Mouse (Mus musculus): Measurements from ENCODE around the gene Tmem238l.

Tmem238l gene

DNA sequence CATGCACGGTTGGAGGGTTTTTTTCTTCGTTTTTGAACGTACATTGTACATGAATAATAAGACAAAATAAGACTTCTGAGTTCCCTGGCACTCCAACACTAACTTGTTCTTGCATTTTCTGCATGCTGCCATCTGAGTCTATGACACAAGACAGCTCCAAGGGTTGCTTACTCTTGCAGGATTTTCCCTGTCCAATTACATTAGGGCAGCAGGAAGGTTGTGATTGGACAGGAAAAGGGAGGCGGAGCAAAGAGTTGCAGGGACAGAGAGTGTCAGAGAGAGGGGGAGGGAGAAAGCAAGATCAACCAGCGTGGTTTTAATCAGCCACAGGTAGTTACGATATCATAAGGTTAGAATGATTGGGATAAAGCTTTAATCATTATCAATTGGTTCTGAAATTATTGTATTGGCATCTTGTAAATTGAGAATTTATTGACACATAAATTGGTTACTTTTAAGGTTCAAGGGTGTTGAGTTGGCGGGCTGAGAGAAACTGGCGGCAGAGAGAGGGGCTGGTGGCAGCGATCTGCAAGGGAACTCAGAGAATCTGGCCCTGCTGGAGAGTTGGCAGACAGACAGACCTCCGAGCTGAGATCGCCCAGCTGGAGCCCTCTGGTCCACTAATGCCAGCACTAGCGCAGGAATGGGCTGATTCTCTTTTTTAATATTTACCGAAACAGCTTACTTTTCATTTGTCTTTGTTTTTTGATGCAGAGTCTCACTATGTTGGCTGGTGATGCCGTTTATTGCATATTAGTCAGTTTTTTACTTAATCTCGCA, 25.1 kb downstream of the Tmem238l start:
- no peak for DNase-seq (ENCODE audit: low spot score)

DNA sequence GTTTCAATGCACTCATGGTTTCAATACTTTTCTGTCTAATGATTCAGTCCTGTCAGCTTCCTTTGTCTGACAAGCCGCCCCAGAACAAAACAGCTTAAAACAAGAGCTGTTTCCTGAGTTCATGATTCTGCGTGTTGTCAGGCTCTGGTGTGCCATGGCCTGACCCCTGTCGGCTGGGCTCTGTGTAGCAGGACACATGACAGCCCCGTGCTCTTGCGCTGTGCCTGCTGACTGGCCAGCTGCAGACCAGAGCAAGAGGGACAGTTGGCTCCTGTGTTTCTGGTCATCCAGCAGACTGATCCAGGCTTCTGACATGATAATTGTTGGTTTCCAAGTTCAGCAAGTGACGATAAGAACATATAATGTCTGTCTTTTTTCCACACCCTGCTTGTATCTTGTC, 26.4 kb downstream of the Tmem238l start:
- DNase-seq (ENCODE audit: low spot score): peak; percentile 11

DNA sequence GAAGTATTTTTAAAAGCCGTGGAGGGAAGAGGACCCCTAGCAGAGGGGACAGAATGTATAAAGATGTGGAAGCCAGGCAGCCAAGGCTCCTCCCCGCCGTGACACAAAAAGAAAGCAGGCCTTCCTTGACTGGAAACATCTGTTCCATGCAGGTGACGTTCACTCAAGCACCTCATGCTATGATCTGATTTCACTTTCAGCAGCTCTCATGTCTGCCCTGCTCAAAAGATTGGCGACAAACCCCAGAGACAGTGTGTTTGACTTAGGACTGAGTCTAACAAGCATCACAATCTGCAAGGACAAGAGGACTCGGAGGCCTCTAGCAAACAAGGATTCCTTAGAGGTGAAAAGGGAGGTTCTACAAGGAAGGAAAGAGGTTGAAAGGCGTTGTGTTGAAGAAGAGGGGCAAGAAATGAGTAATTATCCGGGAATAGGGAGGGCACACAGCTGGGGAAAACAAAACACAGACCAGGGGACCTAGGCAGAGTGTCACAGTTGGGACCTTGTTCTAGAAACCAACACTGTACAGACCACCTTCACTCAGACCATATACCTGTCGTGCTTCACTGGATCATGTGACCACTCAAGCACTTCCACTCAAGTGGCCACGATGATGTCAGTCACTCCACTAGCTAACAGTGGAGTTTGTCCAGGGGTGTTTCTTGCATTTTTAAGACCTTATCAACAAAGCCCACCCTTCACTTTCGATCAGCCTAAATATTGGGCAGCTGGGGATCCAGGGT, 27.2 kb downstream of the Tmem238l start:
- no peak for DNase-seq (ENCODE audit: low spot score)

DNA sequence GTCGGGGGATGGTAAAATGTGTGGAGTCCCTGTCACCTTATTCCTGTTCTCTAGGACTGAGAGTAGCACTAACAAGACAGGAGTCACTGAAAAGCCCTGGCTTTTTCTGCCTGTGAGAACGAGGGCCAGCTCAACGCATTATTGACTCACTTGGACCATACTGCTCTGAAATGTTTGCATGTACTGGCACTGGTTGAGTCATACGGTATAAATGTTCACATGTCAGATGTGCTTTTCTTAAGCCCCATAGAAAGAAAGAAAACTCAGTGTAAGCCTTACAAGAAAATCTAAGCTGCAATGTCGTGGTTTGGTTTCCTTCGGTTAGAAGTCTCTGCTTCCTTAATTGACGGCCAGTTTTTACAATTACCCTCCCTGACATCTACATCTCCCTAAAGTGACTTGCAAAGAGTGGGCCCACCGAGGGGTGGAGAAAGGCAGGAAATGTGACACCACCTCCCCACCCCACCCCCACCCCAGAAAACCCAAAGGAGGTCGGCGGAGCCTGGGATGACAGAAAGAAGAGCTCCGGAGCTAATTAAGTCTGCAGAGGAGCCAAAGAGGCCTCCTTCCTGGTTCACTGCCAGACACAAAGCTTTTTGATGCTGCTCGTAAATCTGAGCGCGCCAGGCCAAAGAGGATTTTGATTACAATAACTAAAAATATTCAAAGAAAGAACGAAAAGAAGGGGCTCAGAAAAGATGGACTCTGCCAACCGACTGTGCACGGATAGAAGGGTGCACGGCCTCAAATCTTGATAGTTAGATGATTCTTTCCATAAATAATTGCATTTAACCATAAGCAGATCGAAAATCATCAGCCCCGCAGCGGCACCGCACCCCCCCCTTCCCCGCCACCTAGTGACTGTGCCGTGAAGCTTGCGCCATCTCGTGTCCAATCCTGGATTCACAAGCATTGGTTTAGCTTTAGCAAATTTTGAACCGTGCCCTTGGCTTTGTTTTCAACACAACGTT, 28.0 kb downstream of the Tmem238l start:
- peak; percentile 61 for DNase-seq (ENCODE audit: low spot score)

DNA sequence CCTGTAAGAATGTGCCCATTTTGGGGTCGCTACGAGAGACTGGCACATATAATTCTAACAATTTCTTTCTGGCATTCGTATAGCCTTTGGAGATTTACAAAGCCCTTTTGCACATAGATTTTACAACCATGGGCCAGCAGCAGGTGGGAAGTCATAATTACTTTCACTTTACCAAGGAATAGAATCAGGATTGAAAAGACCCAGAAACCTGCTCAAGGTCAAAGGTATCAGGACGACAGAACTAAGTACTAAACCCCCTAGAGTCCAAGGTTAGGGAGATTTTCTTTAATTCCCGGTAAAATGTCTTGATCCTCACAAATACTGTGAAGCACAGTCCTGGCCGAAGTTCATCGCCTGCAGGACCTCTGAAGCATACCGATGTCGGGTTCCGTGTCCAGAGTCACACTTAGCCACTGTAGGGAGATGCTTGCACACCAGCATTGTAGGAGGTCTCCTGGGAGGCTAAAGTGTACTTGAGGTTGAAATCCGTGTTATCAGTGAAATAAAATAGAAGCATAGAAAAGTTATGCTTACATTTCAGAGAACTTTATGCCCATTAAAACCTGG, 28.8 kb downstream of the Tmem238l start:
- no peak for DNase-seq (ENCODE audit: low spot score)

DNA sequence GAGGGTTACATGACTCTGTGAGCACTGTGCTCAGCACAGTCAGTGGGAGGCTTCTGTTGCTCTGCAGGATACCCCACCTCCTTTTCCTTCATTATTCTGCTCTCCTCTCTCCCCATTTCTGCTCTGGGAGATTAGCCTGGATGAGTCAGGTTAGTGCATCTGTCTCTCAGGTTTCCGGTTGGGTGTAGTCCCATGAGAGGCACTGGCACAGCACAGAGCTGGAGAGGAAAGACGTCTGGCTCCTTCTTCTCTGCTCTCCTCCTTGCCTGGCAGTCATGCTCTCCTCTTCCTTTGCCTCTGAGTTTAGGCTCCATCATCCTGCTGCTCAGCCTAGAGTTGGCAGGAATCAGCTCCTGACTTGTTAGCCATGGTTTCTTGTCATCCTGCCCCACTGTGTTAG, 35.7 kb downstream of the Tmem238l start:
- DNase-seq (ENCODE audit: low spot score): no peak

DNA sequence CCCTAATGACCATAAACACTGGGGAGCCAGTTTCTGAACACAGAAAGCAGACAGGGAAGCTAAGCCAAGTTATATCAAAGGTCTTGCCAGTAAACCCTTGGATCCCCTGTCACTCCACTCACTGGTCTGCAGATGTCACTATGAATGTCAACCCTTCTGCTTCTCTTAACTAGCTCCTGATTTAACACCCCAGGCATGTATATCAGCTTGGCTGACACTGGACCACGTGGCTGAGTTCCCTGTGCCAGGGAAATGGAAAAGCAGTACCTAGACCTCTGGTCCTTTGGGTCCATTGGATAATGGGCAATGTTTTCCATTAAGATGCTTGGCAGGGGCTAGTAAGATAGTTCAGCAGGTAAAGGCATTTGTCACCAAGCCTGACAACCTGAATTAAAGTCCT, 37.2 kb downstream of the Tmem238l start:
- no peak for DNase-seq (ENCODE audit: low spot score)

DNA sequence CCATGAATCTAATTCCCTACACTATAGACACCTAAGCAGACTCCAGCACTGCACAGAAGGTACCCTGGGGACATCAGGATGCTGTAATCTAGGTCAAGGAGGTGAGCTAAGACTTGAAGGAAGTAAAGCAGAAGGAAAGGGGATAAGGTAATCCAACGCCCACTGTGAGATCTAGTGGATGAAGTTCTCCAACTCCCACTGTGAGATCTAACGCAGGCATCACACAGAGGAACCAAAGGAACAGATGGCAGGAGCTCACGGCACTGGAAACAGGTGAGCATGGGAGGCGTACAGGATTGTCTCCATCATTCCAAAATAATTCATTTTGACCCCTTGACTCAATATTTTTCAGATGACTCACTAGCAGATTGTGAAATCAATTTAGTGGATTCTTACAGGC, 40.0 kb downstream of the Tmem238l start:
- DNase-seq (ENCODE audit: low spot score): no peak

DNA sequence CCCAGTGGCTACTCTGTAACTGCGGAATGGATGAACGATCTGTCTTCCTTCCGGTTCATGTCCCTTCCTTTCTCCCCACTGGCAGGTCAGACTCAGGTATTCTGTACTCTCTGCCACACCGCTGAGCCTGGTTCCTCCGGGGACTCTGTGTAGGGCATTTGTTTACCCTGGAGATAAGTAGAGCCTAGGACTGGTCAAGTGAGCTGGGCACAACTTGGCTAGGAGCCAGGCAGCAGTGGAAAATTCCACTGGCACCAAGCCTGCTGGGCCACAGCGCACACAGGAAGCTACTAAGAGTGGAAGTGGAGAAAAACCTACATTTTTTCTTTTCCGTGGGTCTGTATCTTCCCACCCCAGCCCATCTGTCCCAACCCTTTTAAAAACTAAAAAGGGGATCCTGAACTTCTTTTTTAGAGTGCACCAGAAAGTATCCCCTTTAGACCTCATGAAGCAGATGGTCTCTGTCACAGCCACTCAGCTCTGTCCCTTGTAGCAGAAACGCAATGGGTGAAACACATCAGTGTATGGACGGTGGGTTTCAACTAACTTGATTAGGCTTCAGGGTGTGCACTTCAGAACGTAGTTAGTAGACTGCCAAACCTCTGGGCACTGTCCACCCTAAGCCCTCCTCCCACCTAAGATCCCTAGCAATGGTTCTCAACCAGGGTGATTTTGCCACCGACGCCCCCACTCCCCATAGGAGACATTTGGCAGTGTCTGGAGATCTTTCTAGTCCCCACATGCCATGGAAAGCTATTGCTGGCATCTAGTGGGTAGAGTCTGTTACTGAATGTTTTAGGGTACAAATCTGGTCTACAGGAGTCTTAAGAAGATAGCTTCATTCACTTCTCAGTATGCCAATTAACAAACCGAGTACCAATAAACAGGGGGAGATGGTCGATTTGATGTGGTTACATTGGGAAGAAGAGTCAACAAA, 42.3 kb downstream of the Tmem238l start:
- DNase-seq (ENCODE audit: low spot score): no peak

DNA sequence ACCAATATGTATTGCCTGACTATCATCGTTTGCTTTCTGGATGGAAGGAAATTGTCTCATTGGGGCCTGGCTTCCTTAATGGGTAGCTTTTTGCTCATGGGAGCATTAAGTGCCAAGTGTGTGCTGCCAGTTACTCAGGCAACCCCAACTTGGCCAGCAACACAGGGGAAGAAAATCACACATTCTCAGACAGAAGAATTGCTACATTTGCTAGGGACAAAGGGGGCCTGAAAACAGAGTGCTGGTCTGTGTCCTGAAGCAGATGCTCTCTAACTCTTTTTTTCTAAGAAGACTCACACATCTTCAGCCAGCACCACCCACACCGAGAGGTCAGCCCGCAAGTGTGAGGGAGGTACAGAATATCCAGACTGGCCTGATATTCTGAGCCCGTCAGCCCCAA, 44.2 kb downstream of the Tmem238l start:
- DNase-seq (ENCODE audit: low spot score): no peak

DNA sequence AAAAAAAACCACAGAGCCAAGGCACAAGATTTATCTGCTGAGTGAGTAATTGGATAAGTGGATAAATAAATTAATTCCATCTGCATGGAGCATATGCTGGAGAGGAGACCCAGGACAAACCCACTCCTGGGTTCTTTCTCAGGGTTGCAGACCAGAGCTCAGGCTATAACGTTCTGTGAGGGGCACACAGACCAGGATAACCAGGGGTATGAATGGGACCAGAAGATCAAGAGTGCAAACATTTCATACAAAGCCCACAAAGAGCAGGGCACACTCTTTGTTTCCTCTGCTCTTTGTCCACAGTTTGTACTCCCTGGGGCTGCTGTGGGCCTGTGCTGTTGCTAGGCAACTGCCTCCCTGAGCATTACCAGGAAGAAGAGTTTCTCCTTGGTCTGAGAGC, 45.3 kb downstream of the Tmem238l start:
- no peak for DNase-seq (ENCODE audit: low spot score)

DNA sequence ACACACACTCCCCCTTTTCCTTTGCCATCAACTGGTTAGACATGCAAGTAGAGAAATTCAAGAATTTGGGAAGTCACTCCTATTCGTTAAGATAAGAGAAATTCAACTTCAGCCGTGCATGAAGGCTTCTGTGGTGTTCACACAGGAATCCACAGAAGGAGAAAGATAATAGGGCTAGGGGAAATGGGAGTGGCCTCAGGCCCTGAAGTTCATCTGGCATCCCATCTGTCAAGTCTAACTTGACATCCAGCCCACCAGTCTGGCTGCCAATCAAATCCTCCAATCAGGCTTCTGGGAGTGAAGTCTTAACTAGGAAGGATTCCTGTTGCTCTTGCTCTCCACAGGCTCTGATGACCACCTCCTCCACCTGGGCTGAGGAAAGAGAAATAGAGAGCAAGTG, 46.5 kb downstream of the Tmem238l start:
- no peak for DNase-seq (ENCODE audit: low spot score)

DNA sequence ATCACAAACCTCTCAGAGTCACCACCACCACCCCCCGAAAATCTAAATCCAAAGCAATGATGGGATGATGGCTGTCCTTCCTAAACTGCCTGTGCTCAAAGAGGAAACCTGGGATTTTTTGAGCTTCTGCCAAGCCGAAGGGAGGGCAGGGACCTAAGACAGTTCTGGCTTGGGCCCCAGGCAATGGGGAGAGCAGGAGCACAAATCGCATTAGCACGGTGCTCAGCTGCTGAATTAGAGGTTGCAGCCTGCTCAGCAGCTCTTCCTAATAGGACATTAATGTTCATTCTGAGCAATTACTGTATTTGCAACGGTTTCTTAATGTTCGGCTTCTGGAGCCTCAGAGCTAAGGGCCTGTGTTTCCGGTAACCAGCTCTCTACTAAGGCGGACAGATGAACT, 51.5 kb downstream of the Tmem238l start:
- no peak for DNase-seq (ENCODE audit: low spot score)

DNA sequence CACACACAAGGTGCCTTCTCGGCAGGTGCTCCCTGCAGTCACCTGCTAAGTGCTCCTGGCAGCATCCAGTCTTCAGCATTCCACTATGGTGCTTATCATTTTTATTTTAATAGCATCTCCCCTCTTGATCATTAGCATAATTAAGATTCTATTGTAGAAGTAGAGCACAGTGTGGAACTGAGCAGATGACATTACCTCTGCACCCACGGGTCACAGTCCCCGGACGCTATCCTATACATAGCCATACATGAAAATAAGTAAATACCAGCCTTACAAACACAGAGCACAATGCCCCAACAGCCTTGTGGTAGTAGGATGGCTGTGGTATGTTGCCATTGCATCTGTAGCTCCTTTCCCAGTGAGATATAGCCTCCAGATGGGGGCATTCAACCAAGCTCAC, 52.1 kb downstream of the Tmem238l start:
- DNase-seq (ENCODE audit: low spot score): no peak

DNA sequence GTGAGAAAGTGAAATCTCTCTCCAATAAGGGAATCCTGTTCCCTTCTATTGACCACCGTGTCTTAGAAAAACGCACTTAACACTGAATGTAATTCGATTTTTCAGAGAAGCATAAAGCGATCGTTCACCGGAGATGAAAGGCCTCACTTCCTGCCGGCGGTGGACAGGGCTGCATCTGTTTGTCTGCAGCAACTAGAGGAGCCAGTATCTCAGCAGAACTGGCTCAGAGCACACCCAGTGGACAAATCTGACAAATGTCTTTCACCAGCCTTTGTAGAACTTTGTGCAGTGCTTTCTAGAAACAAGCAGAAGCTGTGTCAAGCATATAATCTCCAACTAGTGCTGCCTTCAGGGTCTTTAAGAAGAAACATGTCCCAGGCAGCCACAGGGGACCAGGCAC, 54.0 kb downstream of the Tmem238l start:
- no peak for DNase-seq (ENCODE audit: low spot score)

DNA sequence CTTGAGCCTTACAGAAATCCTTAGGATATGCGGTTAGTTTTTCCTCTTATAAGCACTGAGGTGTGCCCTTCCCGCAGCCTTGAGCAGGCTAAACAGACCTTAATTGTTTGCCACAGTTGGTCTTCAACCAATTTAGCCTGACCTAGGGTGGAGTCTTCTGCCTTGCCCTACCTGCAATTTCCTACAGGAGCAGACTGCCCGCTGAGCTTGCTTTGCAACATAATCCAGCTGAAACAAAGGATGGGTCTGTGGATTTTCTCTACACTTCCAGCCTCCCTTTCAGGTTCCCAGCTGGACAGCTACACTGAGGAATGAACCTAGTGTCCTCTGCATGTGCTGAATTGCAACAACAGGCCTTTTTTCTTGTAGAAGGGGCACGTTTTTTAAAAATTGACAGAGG, 55.2 kb downstream of the Tmem238l start:
- DNase-seq (ENCODE audit: low spot score): no peak
